Mouse (Mus musculus): ENCODE data around the gene Ddah2. TPM values are rescaled to one million over a fixed set of nuclear protein-coding genes. Genes with fewer than 3 reads are reported as not detected.

The Ddah2 gene
- total and polyA plus RNA-seq, 2 experiments from 2014 or later: 97.1 to 128 TPM

GRCm38 (mm10) chr17:35027277-35028068 lies 31.4 kb upstream of the Ddah2 start, which contains the start of gene Sapcd1:
Sapcd1 (minus strand) TSS chr17:35028016.
- no peak within 1 kb of the TSS for H3K4me3 ChIP-seq (ENCODE audit: low read depth, low read length)
- H3K9me3 ChIP-seq (replicated peaks; ENCODE audit: control insufficient read depth, low read length): no peaks in the 10 kb centered on the region
- TF ChIP-seq EP300 (IDR thresholded peaks at IDR 0.05; ENCODE audit: low read depth) (no peak), CTCF (IDR thresholded peaks at IDR 0.05; ENCODE audit: low read depth) (no peak)
- ATAC-seq (ENCODE audit: insufficient read depth, low read depth): no peak; the same call in 1 of the 2 replicates
- no peak within 1 kb of the TSS for H3K27ac ChIP-seq (ENCODE audit: low read depth)
- H3K9ac ChIP-seq (replicated peaks; ENCODE audit: low read depth, low read length): no peak within 1 kb of the TSS
- WGBS: 42% methylated on average over 13 of the region's 13 CpGs
- no peak within 1 kb of the TSS for H3K4me2 ChIP-seq (ENCODE audit: low read depth, low read length)
- DNase-seq (ENCODE audit: low spot score): no peak
- H3K36me3 ChIP-seq (replicated peaks; ENCODE audit: control insufficient read depth, insufficient read depth, low read length): no peaks in the 10 kb centered on the region
- 0 out of 2 replicates have a peak, but pooled peaks cover 3% of the 10 kb centered on the region for H3K27me3 ChIP-seq (ENCODE audit: control insufficient read depth, insufficient read depth, low read length)
- H3K4me1 ChIP-seq (ENCODE audit: control insufficient read depth, insufficient read depth): no peaks in the 10 kb centered on the region

GRCm38 (mm10) chr17:35028315-35028714 lies 30.5 kb upstream of the Ddah2 start:
- H3K4me2 ChIP-seq (ENCODE audit: low read depth, low read length): no peak overlapping the region
- H3K9me3 ChIP-seq (replicated peaks; ENCODE audit: control insufficient read depth, low read length): no peaks in the 10 kb centered on the region
- no peaks in the 10 kb centered on the region for H3K4me1 ChIP-seq (ENCODE audit: control insufficient read depth, insufficient read depth)
- 0 out of 2 replicates have a peak, but pooled peaks cover 3% of the 10 kb centered on the region for H3K27me3 ChIP-seq (ENCODE audit: control insufficient read depth, insufficient read depth, low read length)
- H3K4me3 ChIP-seq (ENCODE audit: low read depth, low read length): no peak overlapping the region
- ATAC-seq (ENCODE audit: insufficient read depth, low read depth) (no peak), DNase-seq (ENCODE audit: low spot score) (no peak)
- no peaks in the 10 kb centered on the region for H3K36me3 ChIP-seq (replicated peaks; ENCODE audit: control insufficient read depth, insufficient read depth, low read length)
- H3K27ac ChIP-seq (ENCODE audit: low read depth): no peak overlapping the region
- no peak for TF ChIP-seq CTCF (IDR thresholded peaks at IDR 0.05; ENCODE audit: low read depth)
- H3K9ac ChIP-seq (replicated peaks; ENCODE audit: low read depth, low read length): no peak overlapping the region
- 62% methylated on average over 2 of the region's 2 CpGs for WGBS

- Histone ChIP-seq H3K27ac (ENCODE audit: low read depth) (no peak overlapping the region), H3K9me3 (replicated peaks; ENCODE audit: control insufficient read depth, low read length) (no peaks in the 10 kb centered on the region), H3K4me2 (ENCODE audit: low read depth, low read length) (peak overlapping the region; percentile 14; the same call in 1 of the 2 replicates), H3K9ac (replicated peaks; ENCODE audit: low read depth, low read length) (no peak overlapping the region), H3K27me3 (ENCODE audit: control insufficient read depth, insufficient read depth, low read length) (0 out of 2 replicates have a peak, but pooled peaks cover 3% of the 10 kb centered on the region), H3K4me1 (ENCODE audit: control insufficient read depth, insufficient read depth) (no peaks in the 10 kb centered on the region), H3K4me3 (ENCODE audit: low read depth, low read length) (no peak overlapping the region), H3K36me3 (replicated peaks; ENCODE audit: control insufficient read depth, insufficient read depth, low read length) (no peaks in the 10 kb centered on the region)
- WGBS: 44% methylated on average over 19 of the region's 19 CpGs
- ATAC-seq (ENCODE audit: insufficient read depth, low read depth): no peak
- DNase-seq (ENCODE audit: low spot score): no peak
- TF ChIP-seq CTCF (IDR thresholded peaks at IDR 0.05; ENCODE audit: low read depth) (peak; percentile 56), EP300 (IDR thresholded peaks at IDR 0.05; ENCODE audit: low read depth) (no peak)
Observed at GRCm38 (mm10) chr17:35029691-35030532, 28.9 kb upstream of the Ddah2 start.

GRCm38 (mm10) chr17:35031272-35031671 lies 27.6 kb upstream of the Ddah2 start:
- H3K9ac ChIP-seq (replicated peaks; ENCODE audit: low read depth, low read length): no peak overlapping the region
- no peaks in the 10 kb centered on the region for H3K9me3 ChIP-seq (replicated peaks; ENCODE audit: control insufficient read depth, low read length)
- DNase-seq (ENCODE audit: low spot score): no peak
- no peak overlapping the region for H3K27ac ChIP-seq (ENCODE audit: low read depth)
- no peak overlapping the region for H3K4me2 ChIP-seq (ENCODE audit: low read depth, low read length)
- 90% methylated on average over 11 of the region's 11 CpGs for WGBS
- no peaks in the 10 kb centered on the region for H3K4me1 ChIP-seq (ENCODE audit: control insufficient read depth, insufficient read depth)
- no peaks in the 10 kb centered on the region for H3K36me3 ChIP-seq (replicated peaks; ENCODE audit: control insufficient read depth, insufficient read depth, low read length)
- H3K27me3 ChIP-seq (ENCODE audit: control insufficient read depth, insufficient read depth, low read length): no peaks in the 10 kb centered on the region
- TF ChIP-seq EP300 (IDR thresholded peaks at IDR 0.05; ENCODE audit: low read depth) (no peak), CTCF (IDR thresholded peaks at IDR 0.05; ENCODE audit: low read depth) (no peak)
- H3K4me3 ChIP-seq (ENCODE audit: low read depth, low read length): no peak overlapping the region
- ATAC-seq (ENCODE audit: insufficient read depth, low read depth): no peak

GRCm38 (mm10) chr17:35031880-35032279 lies 27.0 kb upstream of the Ddah2 start:
- Histone ChIP-seq H3K36me3 (replicated peaks; ENCODE audit: control insufficient read depth, insufficient read depth, low read length) (no peaks in the 10 kb centered on the region), H3K9ac (replicated peaks; ENCODE audit: low read depth, low read length) (no peak overlapping the region), H3K27me3 (ENCODE audit: control insufficient read depth, insufficient read depth, low read length) (no peaks in the 10 kb centered on the region), H3K9me3 (replicated peaks; ENCODE audit: control insufficient read depth, low read length) (no peaks in the 10 kb centered on the region), H3K27ac (ENCODE audit: low read depth) (no peak overlapping the region), H3K4me2 (ENCODE audit: low read depth, low read length) (no peak overlapping the region), H3K4me3 (ENCODE audit: low read depth, low read length) (no peak overlapping the region), H3K4me1 (ENCODE audit: control insufficient read depth, insufficient read depth) (no peaks in the 10 kb centered on the region)
- ATAC-seq (ENCODE audit: insufficient read depth, low read depth) (no peak), DNase-seq (ENCODE audit: low spot score) (no peak)
- no peak for TF ChIP-seq CTCF (IDR thresholded peaks at IDR 0.05; ENCODE audit: low read depth)
- TF ChIP-seq EP300 (IDR thresholded peaks at IDR 0.05; ENCODE audit: low read depth): no peak
- 77% methylated on average over 7 of the region's 7 CpGs for WGBS

All from heart, postnatal 0 days (tissue).